Mouse (Mus musculus): ENCODE measurements around the gene Mmadhc. TPM values are rescaled to one million over a fixed set of nuclear protein-coding genes. Genes with fewer than 3 reads are reported as not detected.

Mmadhc gene
- polyA plus RNA-seq, 1 experiment from 2014 or later, result 167 TPM

- peak overlapping the region; percentile 80 for H3K4me2 ChIP-seq
- H3K9me3 ChIP-seq, result no peaks in the 10 kb centered on the region
- H3K4me1 ChIP-seq (replicated peaks), result peaks cover 24% of the 10 kb centered on the region
- 40% methylated on average over 5 of the region's 5 CpGs for WGBS
- H3K27me3 ChIP-seq, result no peaks in the 10 kb centered on the region
- peak overlapping the region; percentile 89 for H3K4me3 ChIP-seq (replicated peaks)
- peaks cover 15% of the 10 kb centered on the region for H3K36me3 ChIP-seq
- peak overlapping the region; percentile 87 for H3K9ac ChIP-seq (replicated peaks)
- no peak for ATAC-seq (ENCODE audit: insufficient number of reproducible peaks, insufficient read depth, low FRiP score, low TSS enrichment, low read depth)
- H3K27ac ChIP-seq, result no peak overlapping the region
These were observed 1.0 kb downstream of the Mmadhc start for GRCm38 (mm10) chr2:50295562-50295961.

GRCm38 (mm10) chr2:50294084-50294483 is 2.5 kb downstream of the Mmadhc start:
- H3K4me2 ChIP-seq, result no peak overlapping the region
- 96% methylated on average over 2 of the region's 2 CpGs for WGBS

GRCm38 (mm10) chr2:50293572-50293971 is 3.0 kb downstream of the Mmadhc start:
- Histone ChIP-seq H3K4me3 (replicated peaks) (no peak overlapping the region), H3K9me3 (no peaks in the 10 kb centered on the region), H3K4me2 (no peak overlapping the region), H3K27me3 (no peaks in the 10 kb centered on the region), H3K27ac (no peak overlapping the region), H3K4me1 (replicated peaks) (peaks cover 24% of the 10 kb centered on the region), H3K9ac (replicated peaks) (no peak overlapping the region), H3K36me3 (peaks cover 32% of the 10 kb centered on the region)
- 90% methylated on average over 3 of the region's 3 CpGs for WGBS
- no peak for ATAC-seq (ENCODE audit: insufficient number of reproducible peaks, insufficient read depth, low FRiP score, low TSS enrichment, low read depth)

More at GRCm38 (mm10) chr2:50294084-50294483, 2.5 kb downstream of the Mmadhc start:
- Histone ChIP-seq H3K36me3 (peaks cover 27% of the 10 kb centered on the region), H3K27ac (no peak overlapping the region), H3K9me3 (no peaks in the 10 kb centered on the region), H3K4me1 (replicated peaks) (peaks cover 24% of the 10 kb centered on the region), H3K27me3 (no peaks in the 10 kb centered on the region), H3K9ac (replicated peaks) (no peak overlapping the region), H3K4me3 (replicated peaks) (no peak overlapping the region)
- ATAC-seq (ENCODE audit: insufficient number of reproducible peaks, insufficient read depth, low FRiP score, low TSS enrichment, low read depth), result no peak

- H3K9me3 ChIP-seq, result no peaks in the 10 kb centered on the region
These were observed 4.7 kb downstream of the Mmadhc start for GRCm38 (mm10) chr2:50291901-50292300.

GRCm38 (mm10) chr2:50290754-50291153 is 5.8 kb downstream of the Mmadhc start:
- no peak overlapping the region for H3K27ac ChIP-seq
- H3K4me1 ChIP-seq (replicated peaks), result peaks cover 21% of the 10 kb centered on the region
- H3K27me3 ChIP-seq, result no peaks in the 10 kb centered on the region
- 94% methylated on average over 2 of the region's 2 CpGs for WGBS
- no peak overlapping the region for H3K4me2 ChIP-seq
- H3K36me3 ChIP-seq, result peaks cover 55% of the 10 kb centered on the region
- ATAC-seq (ENCODE audit: insufficient number of reproducible peaks, insufficient read depth, low FRiP score, low TSS enrichment, low read depth), result no peak
- H3K9ac ChIP-seq (replicated peaks), result no peak overlapping the region
- no peaks in the 10 kb centered on the region for H3K9me3 ChIP-seq
- H3K4me3 ChIP-seq (replicated peaks), result no peak overlapping the region

More at GRCm38 (mm10) chr2:50291901-50292300, 4.7 kb downstream of the Mmadhc start:
- H3K27ac ChIP-seq, result no peak overlapping the region
- no peak overlapping the region for H3K4me2 ChIP-seq
- H3K27me3 ChIP-seq, result no peaks in the 10 kb centered on the region
- peaks cover 49% of the 10 kb centered on the region for H3K36me3 ChIP-seq
- H3K4me1 ChIP-seq (replicated peaks), result peaks cover 21% of the 10 kb centered on the region
- H3K9ac ChIP-seq (replicated peaks), result no peak overlapping the region
- WGBS, result 75% methylated on average over 2 of the region's 2 CpGs
- H3K4me3 ChIP-seq (replicated peaks), result no peak overlapping the region
- ATAC-seq (ENCODE audit: insufficient number of reproducible peaks, insufficient read depth, low FRiP score, low TSS enrichment, low read depth), result no peak

- Histone ChIP-seq H3K4me3 (replicated peaks) (no peak overlapping the region), H3K27ac (no peak overlapping the region), H3K27me3 (no peaks in the 10 kb centered on the region), H3K36me3 (peaks cover 73% of the 10 kb centered on the region), H3K4me2 (no peak overlapping the region), H3K4me1 (replicated peaks) (0 out of 2 replicates have a peak, but pooled peaks cover 3% of the 10 kb centered on the region), H3K9ac (replicated peaks) (no peak overlapping the region), H3K9me3 (no peaks in the 10 kb centered on the region)
- 83% methylated on average over 3 of the region's 3 CpGs for WGBS
- ATAC-seq (ENCODE audit: insufficient number of reproducible peaks, insufficient read depth, low FRiP score, low TSS enrichment, low read depth), result no peak
These were observed 11.8 kb downstream of the Mmadhc start for GRCm38 (mm10) chr2:50284781-50285180.

- 66% methylated on average over 5 of the region's 5 CpGs for WGBS
- Histone ChIP-seq H3K4me1 (replicated peaks) (0 out of 2 replicates have a peak, but pooled peaks cover 3% of the 10 kb centered on the region), H3K36me3 (peaks cover 74% of the 10 kb centered on the region)
These were observed 12.6 kb downstream of the Mmadhc start for GRCm38 (mm10) chr2:50284040-50284439.

GRCm38 (mm10) chr2:50276715-50277114 is 19.9 kb downstream of the Mmadhc start:
- Histone ChIP-seq H3K9me3 (no peaks in the 10 kb centered on the region), H3K9ac (replicated peaks) (no peak overlapping the region), H3K4me3 (replicated peaks) (no peak overlapping the region), H3K4me1 (replicated peaks) (peaks cover 16% of the 10 kb centered on the region), H3K4me2 (no peak overlapping the region), H3K27ac (no peak overlapping the region), H3K27me3 (no peaks in the 10 kb centered on the region), H3K36me3 (peaks cover 28% of the 10 kb centered on the region)
- ATAC-seq (ENCODE audit: insufficient number of reproducible peaks, insufficient read depth, low FRiP score, low TSS enrichment, low read depth), result no peak
- 52% methylated on average over 10 of the region's 10 CpGs for WGBS

More at GRCm38 (mm10) chr2:50284040-50284439, 12.6 kb downstream of the Mmadhc start:
- Histone ChIP-seq H3K4me3 (replicated peaks) (no peak overlapping the region), H3K27me3 (no peaks in the 10 kb centered on the region), H3K9me3 (no peaks in the 10 kb centered on the region), H3K4me2 (no peak overlapping the region), H3K9ac (replicated peaks) (no peak overlapping the region), H3K27ac (no peak overlapping the region)
- no peak for ATAC-seq (ENCODE audit: insufficient number of reproducible peaks, insufficient read depth, low FRiP score, low TSS enrichment, low read depth)

GRCm38 (mm10) chr2:50273415-50273814 is 23.2 kb downstream of the Mmadhc start:
- no peak overlapping the region for H3K27ac ChIP-seq
- no peak overlapping the region for H3K9ac ChIP-seq (replicated peaks)
- H3K27me3 ChIP-seq, result no peaks in the 10 kb centered on the region
- no peak overlapping the region for H3K4me3 ChIP-seq (replicated peaks)
- no peak overlapping the region for H3K4me2 ChIP-seq
- ATAC-seq (ENCODE audit: insufficient number of reproducible peaks, insufficient read depth, low FRiP score, low TSS enrichment, low read depth), result no peak
- peaks cover 16% of the 10 kb centered on the region for H3K4me1 ChIP-seq (replicated peaks)
- H3K9me3 ChIP-seq, result no peaks in the 10 kb centered on the region
- 62% methylated on average over 6 of the region's 6 CpGs for WGBS
- peaks cover 6% of the 10 kb centered on the region; the same call in 1 of the 2 replicates for H3K36me3 ChIP-seq

- no peak for ATAC-seq (ENCODE audit: insufficient number of reproducible peaks, insufficient read depth, low FRiP score, low TSS enrichment, low read depth)
- 46% methylated on average over 5 of the region's 5 CpGs for WGBS
- Histone ChIP-seq H3K4me1 (replicated peaks) (peaks cover 16% of the 10 kb centered on the region), H3K9ac (replicated peaks) (no peak overlapping the region), H3K9me3 (no peaks in the 10 kb centered on the region), H3K4me2 (no peak overlapping the region), H3K36me3 (no peaks in the 10 kb centered on the region), H3K27ac (no peak overlapping the region), H3K4me3 (replicated peaks) (no peak overlapping the region), H3K27me3 (no peaks in the 10 kb centered on the region)
These were observed 24.4 kb downstream of the Mmadhc start for GRCm38 (mm10) chr2:50272165-50272564.

GRCm38 (mm10) chr2:50268514-50268913 is 28.1 kb downstream of the Mmadhc start:
- 40% methylated on average over 2 of the region's 2 CpGs for WGBS

GRCm38 (mm10) chr2:50267046-50267445 is 29.6 kb downstream of the Mmadhc start:
- H3K36me3 ChIP-seq, result no peaks in the 10 kb centered on the region
- no peak overlapping the region for H3K4me2 ChIP-seq
- no peak overlapping the region for H3K4me3 ChIP-seq (replicated peaks)
- no peak overlapping the region for H3K27ac ChIP-seq
- H3K4me1 ChIP-seq (replicated peaks), result no peaks in the 10 kb centered on the region; the same call in 1 of the 2 replicates
- ATAC-seq (ENCODE audit: insufficient number of reproducible peaks, insufficient read depth, low FRiP score, low TSS enrichment, low read depth), result no peak
- no peak overlapping the region for H3K9ac ChIP-seq (replicated peaks)
- no peaks in the 10 kb centered on the region for H3K9me3 ChIP-seq
- no peaks in the 10 kb centered on the region for H3K27me3 ChIP-seq

More at GRCm38 (mm10) chr2:50268514-50268913, 28.1 kb downstream of the Mmadhc start:
- H3K9ac ChIP-seq (replicated peaks), result no peak overlapping the region
- no peak for ATAC-seq (ENCODE audit: insufficient number of reproducible peaks, insufficient read depth, low FRiP score, low TSS enrichment, low read depth)
- no peak overlapping the region for H3K4me3 ChIP-seq (replicated peaks)
- H3K9me3 ChIP-seq, result no peaks in the 10 kb centered on the region
- H3K4me2 ChIP-seq, result no peak overlapping the region
- no peaks in the 10 kb centered on the region; the same call in 1 of the 2 replicates for H3K4me1 ChIP-seq (replicated peaks)
- no peaks in the 10 kb centered on the region for H3K36me3 ChIP-seq
- no peak overlapping the region for H3K27ac ChIP-seq
- no peaks in the 10 kb centered on the region for H3K27me3 ChIP-seq

All from limb, embryonic 12.5 days (tissue).